ENCODE assay signal across 11 mouse cellular contexts in the genomic region with DNA sequence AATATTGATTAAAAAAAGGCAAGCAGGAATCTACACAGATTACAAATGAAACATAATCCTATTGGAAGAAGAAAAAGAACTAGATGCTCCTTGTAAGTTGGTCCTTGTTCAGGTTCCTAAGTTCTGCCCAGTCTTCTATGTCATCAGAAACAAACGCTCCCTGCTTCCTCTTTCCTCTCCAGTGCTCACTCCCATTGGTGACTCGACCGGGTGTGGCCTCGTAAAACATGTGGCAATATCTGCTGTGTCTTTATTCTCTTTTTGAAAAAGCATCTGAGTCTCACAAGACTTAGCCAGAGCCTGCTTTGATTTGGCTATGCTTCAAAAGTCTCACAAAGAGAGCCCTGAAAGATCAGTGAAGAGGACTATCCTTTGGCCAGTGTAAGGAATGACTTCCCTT.
DNase-seq lines count a peak whose midpoint lies in the region; ATAC-seq lines count a peak whose summit lies in the region.
"Had no signal": no experiment of that assay in that cellular context is flagged by ENCODE, and none has a peak within 500 bp of the region (broad histone marks: within the 10 kb centered on the region; RNA-seq: fewer than 3 reads in every experiment).

No protein-coding gene starts in this region.

- H3K27ac ChIP-seq in liver, embryonic 11.5 days (ENCODE audit: low read depth, low read length) = no peak overlapping the region
- no peak overlapping the region for H3K27ac ChIP-seq in liver, embryonic 16.5 days (ENCODE audit: low read length)
- no peak overlapping the region for H3K27ac ChIP-seq in stomach, embryonic 16.5 days (ENCODE audit: low read length)
- no peak overlapping the region for H3K27ac ChIP-seq in hindbrain, embryonic 12.5 days
- H3K27ac ChIP-seq: heart, embryonic 13.5 days had no signal

- H3K4me2 ChIP-seq in liver, embryonic 11.5 days = no peak overlapping the region
- no peak overlapping the region for H3K4me2 ChIP-seq in liver, embryonic 16.5 days (ENCODE audit: low read depth, low read length)
- no peak overlapping the region for H3K4me2 ChIP-seq in stomach, embryonic 16.5 days (ENCODE audit: low read depth, low read length)
- H3K4me2 ChIP-seq in hindbrain, embryonic 12.5 days (replicated peaks) = no peak overlapping the region
- H3K4me2 ChIP-seq: heart, embryonic 13.5 days had no signal

- no peak for ATAC-seq in liver, embryonic 11.5 days (replicated peaks; ENCODE audit: low FRiP score)
- 0 out of 2 replicates have a peak, but pooled peaks have one; percentile 49 for ATAC-seq in liver, embryonic 16.5 days (ENCODE audit: low read depth)
- ATAC-seq in stomach, embryonic 16.5 days (ENCODE audit: insufficient read depth, low FRiP score) = 0 out of 2 replicates have a peak, but pooled peaks have one; percentile 25
- no peak for ATAC-seq in hindbrain, embryonic 12.5 days (ENCODE audit: low FRiP score)

- peaks cover 12% of the 10 kb centered on the region for H3K4me1 ChIP-seq in liver, embryonic 11.5 days (replicated peaks; ENCODE audit: control insufficient read depth, insufficient read depth, low read length)
- peaks cover 21% of the 10 kb centered on the region for H3K4me1 ChIP-seq in liver, embryonic 16.5 days (ENCODE audit: control insufficient read depth, low read depth, low read length)
- H3K4me1 ChIP-seq in stomach, embryonic 16.5 days (ENCODE audit: control insufficient read depth, insufficient read depth, low read length) = no peaks in the 10 kb centered on the region; the same call in 1 of the 2 replicates
- no peaks in the 10 kb centered on the region for H3K4me1 ChIP-seq in hindbrain, embryonic 12.5 days
- H3K4me1 ChIP-seq: heart, embryonic 13.5 days had no signal

- H3K9me3 ChIP-seq in liver, embryonic 11.5 days (ENCODE audit: control insufficient read depth, low read length) = no peaks in the 10 kb centered on the region
- no peaks in the 10 kb centered on the region for H3K9me3 ChIP-seq in liver, embryonic 16.5 days (replicated peaks; ENCODE audit: control insufficient read depth, low read length)
- H3K9me3 ChIP-seq in stomach, embryonic 16.5 days (replicated peaks; ENCODE audit: control insufficient read depth, low read length) = no peaks in the 10 kb centered on the region
- H3K9me3 ChIP-seq in hindbrain, embryonic 12.5 days (replicated peaks) = no peaks in the 10 kb centered on the region
- H3K9me3 ChIP-seq: heart, embryonic 13.5 days had no signal

- peak; percentile 55 for DNase-seq in liver
- no peak for DNase-seq in liver, embryonic 11.5 days (ENCODE audit: low spot score)
- DNase-seq in gastrocnemius, postnatal 14 days = peak; percentile 24
- no peak for DNase-seq in left cerebral cortex, adult 11 months (ENCODE audit: low spot score)
- no peak for DNase-seq in right cerebral cortex, postnatal 25 days
- DNase-seq: kidney, adult 2 months; midbrain, embryonic 14.5 days had no signal

- WGBS in liver, embryonic 11.5 days = 58% methylated on average over 4 of the region's 4 CpGs
- 17% methylated on average over 4 of the region's 4 CpGs for WGBS in liver, embryonic 16.5 days (ENCODE audit: insufficient replicate concordance)
- WGBS in stomach, embryonic 16.5 days = 59% methylated on average over 4 of the region's 4 CpGs
- 85% methylated on average over 4 of the region's 4 CpGs for WGBS in hindbrain, embryonic 12.5 days

- no peak overlapping the region for H3K4me3 ChIP-seq in liver, embryonic 11.5 days (ENCODE audit: low read depth, low read length)
- no peak overlapping the region for H3K4me3 ChIP-seq in liver, embryonic 16.5 days (ENCODE audit: low read depth, low read length)
- no peak overlapping the region for H3K4me3 ChIP-seq in stomach, embryonic 16.5 days (replicated peaks; ENCODE audit: low read length)
- H3K4me3 ChIP-seq in hindbrain, embryonic 12.5 days = no peak overlapping the region
- H3K4me3 ChIP-seq: heart, embryonic 13.5 days had no signal

- no peak overlapping the region for H3K9ac ChIP-seq in liver, embryonic 11.5 days (ENCODE audit: low read depth, low read length)
- H3K9ac ChIP-seq in liver, embryonic 16.5 days (ENCODE audit: low read depth, low read length) = no peak overlapping the region
- H3K9ac ChIP-seq in stomach, embryonic 16.5 days (ENCODE audit: low read length) = no peak overlapping the region
- no peak overlapping the region for H3K9ac ChIP-seq in hindbrain, embryonic 12.5 days
- H3K9ac ChIP-seq: heart, embryonic 13.5 days had no signal

- no peaks in the 10 kb centered on the region for H3K27me3 ChIP-seq in liver, embryonic 11.5 days (replicated peaks; ENCODE audit: control insufficient read depth, insufficient read depth, low read length)
- H3K27me3 ChIP-seq in liver, embryonic 16.5 days (ENCODE audit: control insufficient read depth, insufficient read depth, low read depth, low read length) = no peaks in the 10 kb centered on the region
- no peaks in the 10 kb centered on the region for H3K27me3 ChIP-seq in stomach, embryonic 16.5 days (ENCODE audit: control insufficient read depth, insufficient read depth, low read length)
- H3K27me3 ChIP-seq in hindbrain, embryonic 12.5 days = no peaks in the 10 kb centered on the region
- H3K27me3 ChIP-seq: heart, embryonic 13.5 days had no signal

- no peaks in the 10 kb centered on the region for H3K36me3 ChIP-seq in liver, embryonic 11.5 days (ENCODE audit: control insufficient read depth, insufficient read depth, low read length)
- no peaks in the 10 kb centered on the region for H3K36me3 ChIP-seq in liver, embryonic 16.5 days (ENCODE audit: control insufficient read depth, insufficient read depth)
- no peaks in the 10 kb centered on the region for H3K36me3 ChIP-seq in stomach, embryonic 16.5 days (ENCODE audit: control insufficient read depth, insufficient read depth, low read length)
- no peaks in the 10 kb centered on the region for H3K36me3 ChIP-seq in hindbrain, embryonic 12.5 days
- H3K36me3 ChIP-seq: heart, embryonic 13.5 days had no signal

- intact Hi-C loops in gastrocnemius, postnatal 14 days (cut with DNase I; ENCODE audit: low total_unique reads) = no loop called here

Comparison
In these comparisons a context has a peak if more than half of its experiments do, and no peak if none do; other contexts are left out.
1. DNase-seq: peak in liver (single experiment) and gastrocnemius, postnatal 14 days (single experiment); none in liver, embryonic 11.5 days (single experiment), left cerebral cortex, adult 11 months (single experiment) and right cerebral cortex, postnatal 25 days (single experiment).
2. ATAC-seq: peak in liver, embryonic 16.5 days (single experiment) and stomach, embryonic 16.5 days (single experiment); none in liver, embryonic 11.5 days (single experiment) and hindbrain, embryonic 12.5 days (single experiment).